Mouse (Mus musculus) adrenal gland, postnatal 25 days (tissue): ENCODE measurements around the gene Tmem198b. TPM values are rescaled to one million over a fixed set of nuclear protein-coding genes. Genes with fewer than 3 reads are reported as not detected.

Experiments
- DNase-seq: peaks from one replicate; pipeline ENCODE4 v3.0.0; 2021; ENCODE audit warnings: mixed read lengths
- total RNA-seq: library from RNA; stranded (reverse); gene quantifications from 2 replicates; pipeline ENCODE4 v1.2.3, GENCODE M21; 2021

The Tmem198b gene
- total RNA-seq, 1 experiment from 2014 or later = 13.8 TPM

DNA sequence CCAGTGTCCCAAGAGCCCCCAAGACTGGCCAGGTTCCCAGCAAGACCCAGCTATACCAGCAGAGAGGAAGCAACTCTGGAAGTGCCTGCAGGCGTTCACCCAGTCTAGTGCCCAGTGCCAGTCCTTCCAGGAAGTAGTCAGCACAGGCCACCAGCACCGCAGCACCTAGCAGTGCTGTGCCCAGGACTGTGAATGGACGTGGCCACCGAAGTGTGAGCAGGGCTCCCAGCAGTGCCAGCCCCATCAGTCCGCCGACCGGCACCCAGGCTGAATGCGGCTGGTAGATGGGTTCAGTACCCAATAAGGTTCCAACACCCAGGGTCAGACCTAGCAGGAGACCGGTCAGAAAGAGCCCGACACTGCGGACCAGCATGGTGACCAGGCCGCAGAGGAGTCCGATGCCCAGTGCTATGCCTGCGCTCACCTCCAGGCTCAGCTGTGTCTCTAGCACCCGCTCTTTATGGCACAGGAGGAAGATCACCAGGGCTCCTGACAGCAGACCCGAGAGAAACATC, 2.1 kb downstream of the Tmem198b start:
- no peak for DNase-seq

DNA sequence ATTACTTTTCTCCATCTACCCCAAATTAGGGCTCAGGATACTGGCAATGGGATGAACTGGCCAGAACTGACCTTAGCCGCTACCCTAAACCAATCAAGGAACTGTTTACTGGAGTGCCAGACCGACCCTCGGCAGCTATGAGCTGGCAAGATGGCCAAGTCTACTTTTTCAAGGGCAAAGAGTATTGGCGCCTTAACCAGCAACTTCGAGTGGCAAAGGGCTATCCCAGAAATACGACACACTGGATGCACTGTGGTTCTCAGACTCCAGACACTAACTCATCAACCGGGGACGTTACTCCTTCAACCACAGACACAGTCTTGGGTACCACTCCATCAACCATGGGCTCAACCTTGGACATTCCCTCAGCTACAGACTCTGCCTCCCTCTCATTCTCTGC, 5.5 kb downstream of the Tmem198b start:
- no peak for DNase-seq

DNA sequence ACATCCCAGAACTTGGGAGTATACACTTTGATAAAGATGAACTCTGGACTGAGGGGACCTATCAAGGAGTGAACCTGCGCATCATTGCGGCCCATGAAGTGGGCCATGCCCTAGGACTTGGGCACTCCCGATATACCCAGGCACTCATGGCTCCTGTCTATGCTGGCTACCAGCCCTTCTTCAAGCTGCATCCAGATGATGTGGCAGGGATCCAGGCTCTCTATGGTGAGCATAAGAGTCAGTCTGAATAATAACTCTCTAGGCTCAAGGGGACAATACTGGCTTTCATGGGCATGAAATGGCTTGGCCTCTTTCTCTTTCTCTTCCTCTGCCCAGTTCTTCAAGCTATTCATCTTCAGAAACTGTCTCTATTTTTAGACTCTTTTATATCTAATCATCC, 8.6 kb downstream of the Tmem198b start:
- DNase-seq = no peak

DNA sequence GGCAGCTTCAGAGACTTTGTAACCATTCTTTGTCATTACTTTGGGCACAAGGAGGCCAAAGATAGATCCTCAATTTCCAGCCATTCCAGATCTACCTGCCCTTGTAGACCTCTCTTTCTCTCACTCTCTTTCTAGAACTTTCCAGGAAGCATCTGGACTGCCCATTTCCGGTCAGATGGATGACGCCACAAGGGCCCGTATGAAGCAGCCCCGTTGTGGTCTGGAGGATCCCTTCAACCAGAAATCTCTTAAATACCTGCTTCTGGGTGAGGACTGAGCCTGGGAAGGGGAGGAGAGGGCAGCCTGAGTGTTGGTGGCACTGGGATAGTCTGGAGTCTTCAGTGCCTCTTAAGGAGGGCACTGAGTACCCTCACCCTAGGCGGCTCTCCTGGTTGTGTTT, 9.8 kb downstream of the Tmem198b start:
- no peak for DNase-seq

DNA sequence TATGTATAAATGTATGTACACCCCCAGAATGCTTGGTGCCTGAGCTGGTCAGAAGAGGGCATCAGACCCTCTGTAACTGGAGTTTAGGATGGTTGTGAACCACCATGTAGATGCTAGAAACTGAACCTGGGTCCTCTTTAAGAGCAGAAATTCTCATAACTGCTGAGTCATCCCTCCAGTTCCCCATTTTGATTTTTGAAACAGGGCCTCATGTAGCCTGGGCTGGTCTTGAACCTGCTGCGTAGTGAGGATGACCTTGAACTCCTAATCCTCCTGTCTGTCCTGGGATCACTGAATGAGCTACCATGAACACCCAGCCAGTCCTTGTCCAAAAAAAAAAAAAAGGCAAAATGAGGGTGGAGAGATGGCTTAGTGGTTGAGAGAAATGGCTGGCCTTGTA, 10.9 kb downstream of the Tmem198b start:
- DNase-seq = no peak

DNA sequence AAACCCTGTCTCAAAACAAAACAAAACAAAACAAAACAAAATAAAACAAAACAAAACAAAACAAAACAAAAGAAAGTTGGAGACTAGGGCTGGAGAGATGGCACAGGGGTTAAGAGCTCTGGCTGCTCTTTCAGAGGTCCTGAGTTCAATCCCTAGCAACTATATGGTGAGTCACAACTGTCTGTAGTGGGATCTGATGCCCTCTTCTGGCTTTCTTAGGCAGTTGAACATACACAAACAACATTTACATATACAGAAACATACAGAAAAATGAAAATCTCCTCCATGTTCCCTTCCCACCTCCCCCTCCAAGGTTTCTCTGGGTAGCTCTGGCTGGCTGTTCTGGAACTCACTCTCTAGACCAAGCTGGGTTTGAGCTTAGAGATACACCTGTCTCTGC, 12.1 kb downstream of the Tmem198b start:
- no peak for DNase-seq

DNA sequence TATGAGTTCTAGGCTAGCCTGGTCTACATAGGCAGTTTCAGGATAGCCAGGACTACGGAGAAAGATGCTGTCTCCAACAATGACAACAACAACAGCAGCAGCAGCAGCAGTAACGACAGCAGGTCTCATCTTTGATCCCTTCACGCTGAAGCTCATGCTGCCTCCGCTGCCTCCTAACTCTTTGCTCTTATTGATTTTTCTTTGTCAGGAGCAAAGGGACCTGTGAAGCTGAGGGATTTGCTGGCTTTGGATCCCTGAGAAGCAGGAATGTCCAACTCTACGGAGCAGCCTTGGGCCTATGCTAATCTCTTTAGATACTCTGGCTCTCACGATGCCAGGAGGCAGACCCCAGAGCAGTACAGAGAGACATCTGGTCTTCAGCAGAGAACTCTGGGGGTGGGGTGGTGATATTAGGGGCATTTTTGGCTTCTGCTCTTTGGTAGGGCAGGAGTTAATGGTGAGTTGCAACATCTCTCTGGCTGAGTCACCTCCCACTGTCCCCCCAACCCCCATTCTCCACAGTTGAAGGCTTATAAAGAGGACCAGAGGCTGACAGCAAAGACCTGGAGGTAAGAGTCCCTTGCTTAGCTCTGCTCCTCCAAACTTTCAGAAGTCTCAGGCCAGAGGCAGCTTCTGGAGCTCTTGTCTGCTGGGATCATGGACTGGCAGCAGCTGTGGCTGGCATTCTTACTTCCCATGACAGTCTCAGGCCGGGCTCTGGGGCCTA, 13.6 kb downstream of the Tmem198b start, which contains the start of gene Mmp19:
TSS of gene Mmp19 (plus strand) at position 513 of the 727 bp plus-strand sequence.
- peak; percentile 43 for DNase-seq

DNA sequence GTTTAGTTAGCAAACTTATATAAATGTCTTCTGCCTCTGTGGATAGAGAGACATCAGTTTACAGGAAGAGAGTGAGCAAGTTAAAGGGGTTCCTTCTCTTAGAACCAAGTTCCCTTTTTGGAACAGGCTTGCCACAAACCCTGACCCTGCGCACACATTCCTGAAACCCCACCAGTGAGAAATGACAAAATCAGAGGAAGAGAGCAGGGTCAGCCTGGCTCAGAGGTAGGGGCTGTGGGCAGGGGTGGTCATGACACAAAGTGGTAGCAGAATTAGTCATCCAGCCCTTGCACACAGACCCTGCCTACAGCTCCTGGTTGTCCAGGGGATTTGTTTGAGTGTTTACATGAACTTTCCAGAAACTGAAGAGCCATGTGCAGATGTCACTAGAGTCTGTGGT, 24.0 kb downstream of the Tmem198b start:
- no peak for DNase-seq

DNA sequence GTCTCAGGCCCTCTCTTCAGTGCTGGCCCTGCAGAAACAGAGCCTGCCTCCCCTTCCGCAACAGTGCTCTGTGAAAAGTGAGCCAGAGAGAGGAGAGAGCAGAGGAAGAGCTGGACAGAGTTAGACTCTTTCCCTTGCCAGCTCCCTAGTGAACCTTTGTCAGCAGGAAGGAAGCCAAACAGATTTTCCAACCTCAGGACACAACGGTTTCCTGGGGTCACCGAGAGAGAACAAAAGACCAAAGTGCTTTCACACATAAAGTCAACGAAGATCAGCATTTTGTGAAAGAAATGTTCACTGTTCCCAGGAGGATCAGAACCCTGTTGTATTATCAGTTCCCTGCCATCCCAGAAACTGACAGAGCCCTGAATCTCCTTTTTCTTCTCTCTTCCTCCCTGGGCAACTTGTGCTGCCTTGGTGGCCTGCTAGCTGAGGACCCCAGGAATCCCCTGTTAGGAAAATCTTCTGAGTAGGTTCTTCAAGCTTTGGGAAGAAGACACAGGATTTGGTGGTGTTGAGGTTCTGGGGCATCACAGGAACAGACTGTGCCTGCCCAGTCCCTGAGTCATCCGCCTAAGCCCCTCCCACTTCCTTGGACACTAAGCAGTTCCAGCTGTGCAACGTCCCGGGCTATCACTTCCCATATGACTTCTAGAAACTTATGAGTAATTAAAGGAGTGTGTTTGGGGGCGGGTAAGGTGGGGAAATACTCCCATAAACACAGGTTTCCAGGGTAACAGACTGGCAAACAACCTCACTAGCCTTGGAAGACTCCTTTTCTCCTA, 25.0 kb downstream of the Tmem198b start:
- peak; percentile 67 for DNase-seq

DNA sequence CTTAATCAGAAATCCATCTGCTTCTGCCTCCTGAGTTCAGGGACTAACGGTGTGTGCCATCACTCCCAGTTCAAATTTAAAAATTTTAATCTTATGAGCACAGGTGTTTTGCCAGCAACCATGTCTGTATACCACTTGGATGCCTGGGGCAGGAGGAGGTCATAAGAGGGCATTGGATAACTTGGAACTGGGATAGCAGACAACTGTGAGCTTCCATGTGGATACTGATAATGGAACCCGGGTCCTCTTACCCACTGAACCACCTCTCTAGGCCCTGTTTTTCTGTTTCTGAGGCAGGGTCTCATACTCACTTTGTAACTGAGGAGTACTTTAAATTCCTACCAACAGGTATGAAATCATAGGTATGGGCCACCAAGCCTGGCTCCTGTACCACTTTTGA, 25.7 kb downstream of the Tmem198b start:
- DNase-seq = no peak

DNA sequence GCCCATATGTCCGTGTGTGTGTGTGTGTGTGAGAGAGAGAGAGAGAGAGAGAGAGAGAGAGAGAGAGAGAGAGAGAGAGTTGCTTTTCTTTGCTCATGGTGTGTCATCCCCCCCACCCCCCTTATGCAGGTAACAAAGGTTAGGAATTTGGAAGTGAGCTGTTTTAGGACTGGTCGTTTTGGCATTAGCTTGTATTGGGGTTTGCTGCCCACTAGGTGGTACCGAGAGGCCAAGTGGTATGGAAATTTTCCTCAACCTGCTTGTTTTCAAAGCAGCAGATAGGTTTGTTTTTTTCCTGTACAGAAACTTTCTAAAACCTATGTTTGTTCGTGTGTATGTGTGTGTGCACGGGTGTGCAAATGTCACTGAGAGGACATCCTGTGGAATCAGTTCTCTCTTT, 30.5 kb downstream of the Tmem198b start:
- DNase-seq = no peak

DNA sequence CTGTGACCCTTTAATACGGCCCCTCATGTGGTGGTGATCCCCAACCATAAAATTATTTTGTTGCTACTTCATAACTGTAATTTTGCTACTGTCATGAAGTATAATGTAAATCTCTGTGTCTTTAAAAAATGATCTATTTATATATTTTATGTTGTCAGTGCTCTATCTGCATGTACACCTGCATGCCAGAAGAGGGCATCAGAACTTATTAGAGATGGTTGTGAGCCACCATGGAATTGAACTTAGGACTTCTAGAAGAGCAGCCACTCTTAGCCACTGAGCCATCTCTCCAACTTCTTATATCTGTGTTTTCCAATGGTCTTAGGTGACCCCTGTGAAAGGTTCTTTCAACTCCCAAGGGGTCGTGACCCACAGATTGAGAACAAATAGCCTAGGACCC, 31.3 kb downstream of the Tmem198b start:
- no peak for DNase-seq

Other genes with a start within 250 kb of the Tmem198b start
- 83.8 and 97.6 TPM in 2 replicates for gene Pa2g4, start 238.4 kb downstream of the Tmem198b start, total RNA-seq
- 2.8 and 3.8 TPM in 2 replicates for gene Erbb3, start 214.7 kb downstream of the Tmem198b start, total RNA-seq
- 688 and 827 TPM in 2 replicates for gene Rps26, start 177.6 kb downstream of the Tmem198b start, total RNA-seq
- 1.5 and 2.0 TPM in 2 replicates for gene Ikzf4, start 158.4 kb downstream of the Tmem198b start, total RNA-seq
- gene Suox, start 130.3 kb downstream of the Tmem198b start, total RNA-seq = 18.8 and 21.1 TPM in 2 replicates
- 106 and 124 TPM in 2 replicates for gene Rab5b, start 108.1 kb downstream of the Tmem198b start, total RNA-seq
- gene Pmel, start 100.2 kb downstream of the Tmem198b start, total RNA-seq = 1.5 and 2.2 TPM in 2 replicates
- gene Cdk2, start 99.3 kb downstream of the Tmem198b start, total RNA-seq = 27.4 and 29.0 TPM in 2 replicates
- gene Dgka, start 59.5 kb downstream of the Tmem198b start, total RNA-seq = 15.1 and 17.6 TPM in 2 replicates
- 19.5 and 25.2 TPM in 2 replicates for gene Pym1, start 56.5 kb downstream of the Tmem198b start, total RNA-seq
- 38.6 and 46.9 TPM in 2 replicates for gene Mmp19, start 13.5 kb downstream of the Tmem198b start, total RNA-seq
- gene Dnajc14, start 308 bp downstream of the Tmem198b start, total RNA-seq = 57.1 and 79.6 TPM in 2 replicates
- 54.6 and 63.2 TPM in 2 replicates for gene Sarnp, start 13.0 kb upstream of the Tmem198b start, total RNA-seq
- 48.5 and 49.1 TPM in 2 replicates for gene Ormdl2, start 17.3 kb upstream of the Tmem198b start, total RNA-seq
- gene Gdf11, start 87.3 kb upstream of the Tmem198b start, total RNA-seq = 1.5 and 1.9 TPM in 2 replicates
- gene Cd63, start 96.6 kb upstream of the Tmem198b start, total RNA-seq = 238 and 302 TPM in 2 replicates
- 7.7 and 15.9 TPM in 2 replicates for gene Rdh5, start 118.5 kb upstream of the Tmem198b start, total RNA-seq
- 189 and 195 TPM in 2 replicates for gene Bloc1s1, start 119.7 kb upstream of the Tmem198b start, total RNA-seq
- 9.6 and 10.2 TPM in 2 replicates for gene Itga7, start 129.4 kb upstream of the Tmem198b start, total RNA-seq
- gene Mettl7b, start 156.6 kb upstream of the Tmem198b start, total RNA-seq = 5.7 TPM in 1 of 2 replicates, not detected in the other
- gene Olfr9, start 185.1 kb upstream of the Tmem198b start, total RNA-seq = not detected in 2 replicates
- not detected in 2 replicates for gene Olfr763, start 206.4 kb upstream of the Tmem198b start, total RNA-seq
- not detected in 2 replicates for gene Olfr764-ps1, start 235.5 kb upstream of the Tmem198b start, total RNA-seq
- not detected in 2 replicates for gene Olfr765, start 245.6 kb upstream of the Tmem198b start, total RNA-seq